Mouse (Mus musculus) kidney, postnatal 36 days (tissue): ENCODE measurements around the gene Plekhn1.

ENCODE experiments used
- DNase-seq, 2 experiments: peaks; one replicate each; pipeline ENCODE4 v3.0.0; 2021 to 2022; ENCODE audit warnings: mixed read lengths in 2 of 2

The Plekhn1 gene

DNA sequence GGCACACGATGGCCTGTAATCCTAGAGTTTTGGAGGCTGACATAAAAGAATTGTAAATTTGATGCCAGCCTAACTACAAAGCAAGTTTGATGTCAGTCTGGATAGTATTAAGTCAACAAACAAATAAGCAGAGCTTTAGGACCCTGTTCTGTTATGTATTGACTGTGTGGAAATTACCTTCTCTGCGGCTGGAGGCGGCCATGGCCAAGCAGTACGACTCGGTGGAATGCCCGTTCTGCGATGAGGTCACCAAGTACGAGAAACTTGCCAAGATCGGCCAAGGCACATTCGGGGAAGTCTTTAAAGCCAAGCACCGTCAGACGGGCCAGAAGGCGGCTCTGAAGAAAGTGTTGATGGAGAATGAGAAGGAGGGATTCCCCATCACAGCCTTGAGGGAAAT is 21.5 kb downstream of the Plekhn1 start:
- no peak for DNase-seq

DNA sequence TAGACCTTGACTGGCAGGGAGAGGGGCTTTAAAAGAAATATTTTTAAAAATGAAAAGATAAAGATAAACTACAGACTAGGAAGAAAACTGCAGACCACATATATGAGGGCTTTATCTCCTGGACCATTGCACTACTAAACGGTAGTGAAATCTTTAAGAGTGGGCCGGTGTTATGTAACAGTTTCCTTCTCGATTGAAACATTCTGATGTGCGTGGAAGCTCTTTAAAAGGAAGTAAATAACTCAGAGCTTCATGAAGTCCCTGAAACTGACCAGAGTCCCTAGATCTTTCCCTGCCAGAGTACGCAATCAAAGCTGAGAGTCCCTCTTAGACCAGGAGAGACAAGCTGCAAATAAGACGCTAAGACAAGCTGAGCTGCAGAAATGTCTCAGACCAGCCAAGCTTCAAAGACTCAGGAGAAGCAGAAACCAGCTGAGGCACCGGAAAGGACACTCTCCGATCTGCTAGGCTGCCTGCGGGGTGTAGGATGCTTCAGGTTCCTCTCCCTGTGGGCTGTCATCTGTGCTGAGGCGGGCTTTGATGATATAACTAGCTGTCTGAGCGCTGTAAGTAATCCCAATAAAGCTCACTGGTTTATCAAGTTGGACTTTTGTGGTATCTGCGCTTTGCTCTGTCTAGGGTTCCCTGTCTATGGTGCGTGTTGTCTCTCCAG is 24.6 kb downstream of the Plekhn1 start:
- no peak for DNase-seq

DNA sequence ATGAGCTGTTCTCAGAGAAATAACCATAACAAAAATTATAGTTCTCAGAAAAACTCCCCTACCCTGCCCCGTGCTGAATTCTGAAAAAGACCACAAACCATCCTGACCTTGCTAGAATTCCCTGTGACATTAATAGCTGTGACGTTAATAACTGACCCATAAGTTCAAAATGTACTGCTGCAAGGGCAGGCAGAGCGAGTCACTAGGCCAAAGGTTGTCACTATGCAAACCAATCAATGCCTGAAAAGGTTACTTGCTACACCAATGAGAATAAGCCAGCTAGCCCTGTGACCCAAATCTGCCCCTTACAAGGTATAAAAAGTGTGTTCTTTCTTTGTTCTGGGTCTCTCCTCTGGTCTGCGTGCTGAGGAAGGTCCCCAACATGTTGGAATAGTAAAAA is 25.8 kb downstream of the Plekhn1 start:
- no peak for DNase-seq

DNA sequence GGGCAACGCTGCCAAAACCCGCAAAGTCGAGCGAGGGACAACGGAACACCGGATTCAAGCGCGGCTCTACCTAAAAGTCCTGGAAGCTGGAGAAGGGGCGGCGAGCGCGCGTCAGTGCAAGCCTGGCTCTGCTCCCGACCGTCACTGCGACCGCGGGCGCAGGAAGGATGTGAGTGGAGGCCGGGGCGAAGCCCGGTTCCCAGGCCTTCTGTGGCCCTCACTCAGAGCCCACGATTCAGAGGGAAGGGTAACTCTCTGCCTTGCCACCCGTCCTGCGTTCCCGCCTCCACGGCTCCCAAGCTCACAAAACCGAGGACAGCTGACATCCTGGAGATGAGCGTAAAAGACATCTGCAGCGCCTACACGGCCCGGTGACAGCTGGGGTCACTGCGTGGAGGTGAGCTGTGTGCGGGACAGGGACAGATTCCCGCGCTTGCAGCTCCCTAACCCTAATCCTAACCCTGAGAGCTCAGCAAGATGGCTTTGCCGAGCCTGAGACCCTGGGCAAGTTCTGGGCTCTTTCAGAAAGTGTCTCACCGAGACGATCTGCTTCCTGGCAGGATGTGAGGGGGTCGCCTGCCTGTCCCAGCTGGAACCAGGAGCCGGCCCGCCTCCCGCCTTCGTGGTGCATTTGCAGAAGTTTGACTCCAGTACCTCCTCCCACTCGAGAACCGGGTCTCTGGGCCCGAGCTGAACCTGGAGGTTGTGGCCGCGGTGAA is 31.1 kb downstream of the Plekhn1 start:
- peak in 1 of 2 experiments; percentile 51 for DNase-seq

DNA sequence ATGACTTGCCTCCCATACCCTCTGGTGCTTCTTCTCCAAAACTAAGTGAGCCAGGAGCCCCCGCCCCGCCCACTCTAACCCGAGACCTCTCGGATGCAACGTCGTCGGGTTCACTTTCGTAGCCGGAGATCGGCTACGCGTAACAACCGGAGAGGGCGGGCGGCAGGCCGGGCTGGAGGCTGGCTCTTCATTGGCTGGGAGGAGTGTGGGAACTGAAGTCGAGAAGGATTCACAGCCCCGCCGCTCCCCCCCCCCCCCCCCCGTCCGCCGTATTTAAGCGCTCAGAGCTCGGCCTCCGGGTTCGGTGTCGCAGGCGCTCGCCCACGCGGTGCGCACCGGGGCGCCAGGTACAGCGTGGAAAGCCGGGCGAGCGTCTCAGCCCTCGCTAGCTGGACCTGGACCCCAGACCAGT is 31.6 kb downstream of the Plekhn1 start, which contains the start of gene AW011738:
Gene AW011738 (plus strand): TSS at position 304 of the 412 bp plus-strand sequence.
- DNase-seq, result peak; percentile 76 to 88

DNA sequence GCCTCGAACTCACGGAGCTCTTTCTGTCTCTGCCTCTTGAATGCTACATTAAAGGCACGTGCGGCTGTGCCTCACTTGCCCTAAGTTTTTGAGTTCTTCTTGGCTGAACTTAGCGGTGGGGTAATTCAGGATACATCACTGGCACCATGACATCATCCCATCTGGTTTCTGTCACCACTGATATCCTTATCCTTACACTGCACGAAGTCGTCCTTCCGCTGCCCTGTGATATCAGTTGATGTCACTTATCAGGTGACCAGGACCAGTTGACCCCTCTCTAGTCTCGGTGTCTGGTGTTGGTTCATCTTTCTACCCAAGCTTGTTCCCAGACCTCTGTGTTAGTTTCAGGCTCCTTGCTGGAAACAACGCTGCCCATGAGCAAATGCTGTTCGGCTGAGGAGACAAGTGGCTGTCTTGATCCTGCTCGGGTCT is 32.2 kb downstream of the Plekhn1 start:
- DNase-seq, result no peak

DNA sequence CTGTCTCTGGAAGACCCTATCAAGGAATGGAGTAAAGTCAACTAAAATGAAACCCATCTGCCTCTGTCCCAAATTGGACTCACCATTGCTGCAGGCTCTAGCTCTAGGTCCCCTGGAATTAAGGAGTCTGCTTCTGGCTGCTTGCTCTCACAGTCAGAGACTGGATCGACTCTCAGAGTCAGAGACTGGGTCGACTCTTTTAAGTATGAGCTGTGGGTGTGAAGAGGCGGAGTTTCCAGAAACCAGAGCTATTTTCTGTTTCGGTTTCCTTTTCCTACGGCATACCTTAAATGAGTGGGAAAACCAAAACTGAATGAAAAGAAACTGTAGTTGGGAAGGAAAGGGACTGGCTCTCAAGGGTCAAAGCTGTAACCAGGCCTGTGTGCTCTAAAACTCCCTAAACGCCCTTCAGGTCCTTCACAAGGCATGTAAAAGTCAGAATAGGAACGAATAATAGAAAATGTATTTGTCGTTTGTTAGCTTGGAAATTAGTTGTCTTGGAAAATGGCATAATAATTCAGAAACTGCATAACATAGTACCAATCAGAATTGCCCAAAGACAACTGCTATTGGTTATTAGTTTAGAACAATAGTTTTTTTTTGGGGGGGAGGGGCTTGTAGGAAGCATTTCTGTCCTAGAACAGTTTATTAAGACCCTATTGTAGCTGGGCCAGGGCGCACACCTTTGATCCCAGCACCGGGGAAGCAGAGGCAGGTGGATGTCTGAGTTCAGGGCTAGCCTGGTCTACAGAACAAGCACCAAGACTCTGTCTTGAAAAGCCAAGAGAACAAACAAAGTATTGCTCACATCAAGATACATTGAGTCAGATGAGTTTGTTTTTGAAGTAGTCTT is 33.8 kb downstream of the Plekhn1 start, which contains the start of gene Isg15:
Gene Isg15 (minus strand): TSS at position 196 of the 853 bp plus-strand sequence.
- DNase-seq, result peak; percentile 43 to 54

DNA sequence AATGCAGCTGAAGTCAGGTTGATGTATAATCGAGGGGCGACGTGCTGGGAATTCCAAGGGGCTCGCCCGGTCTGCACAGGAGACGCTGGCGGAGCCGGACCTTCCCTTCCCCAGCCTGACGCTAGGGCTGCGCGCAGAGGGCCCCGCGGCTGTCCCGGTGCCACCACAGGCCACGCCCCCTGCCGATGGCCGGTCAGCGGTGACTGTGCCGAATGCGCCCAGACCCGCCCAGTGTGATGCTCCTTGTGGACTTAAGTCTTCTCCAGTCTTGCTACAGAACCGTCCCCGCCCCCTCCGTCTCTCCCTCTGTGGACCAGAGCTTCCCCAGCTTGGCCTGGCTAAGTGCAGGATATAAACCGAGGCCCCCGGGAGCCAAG is 36.8 kb downstream of the Plekhn1 start:
- peak; percentile 95 to 97 for DNase-seq

DNA sequence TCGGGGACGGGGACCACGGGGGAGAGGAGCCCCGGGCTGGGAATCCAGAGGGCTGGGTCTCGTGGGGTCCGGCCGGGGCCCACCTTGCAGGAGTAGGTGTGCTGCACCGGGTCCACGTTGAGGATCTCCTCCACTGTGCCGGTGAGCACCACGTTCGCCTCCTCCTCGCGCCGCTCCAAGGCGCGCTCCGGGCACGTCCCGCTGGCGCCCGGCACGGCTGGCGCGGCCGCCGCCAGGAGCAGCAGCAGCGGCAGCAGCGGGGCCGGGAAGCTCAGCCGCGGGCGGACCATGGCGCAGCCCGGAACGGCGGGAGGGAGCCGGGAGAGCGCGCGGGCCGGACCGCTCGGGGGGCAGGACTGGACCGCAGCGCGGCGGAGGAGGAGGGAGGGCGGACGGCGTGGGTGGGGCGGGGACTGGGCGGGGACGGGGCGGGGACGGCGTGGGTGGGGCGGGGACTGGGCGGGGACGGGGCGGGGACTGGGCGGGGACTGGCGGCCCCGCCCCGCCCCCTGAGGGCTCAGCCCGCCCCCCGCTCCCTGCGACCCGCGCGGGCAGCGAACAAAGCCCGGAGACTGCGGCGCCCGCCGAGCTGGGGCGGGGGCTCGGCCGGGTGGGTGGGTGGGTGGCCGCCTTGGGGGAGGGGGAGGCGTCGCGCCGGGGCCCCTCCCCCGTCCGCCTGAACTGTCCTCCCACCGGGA is 37.4 kb downstream of the Plekhn1 start, which contains the start of gene Agrn:
Gene Agrn (minus strand): TSS at position 358 of the 698 bp plus-strand sequence.
- DNase-seq, result peak; percentile 69 to 87

DNA sequence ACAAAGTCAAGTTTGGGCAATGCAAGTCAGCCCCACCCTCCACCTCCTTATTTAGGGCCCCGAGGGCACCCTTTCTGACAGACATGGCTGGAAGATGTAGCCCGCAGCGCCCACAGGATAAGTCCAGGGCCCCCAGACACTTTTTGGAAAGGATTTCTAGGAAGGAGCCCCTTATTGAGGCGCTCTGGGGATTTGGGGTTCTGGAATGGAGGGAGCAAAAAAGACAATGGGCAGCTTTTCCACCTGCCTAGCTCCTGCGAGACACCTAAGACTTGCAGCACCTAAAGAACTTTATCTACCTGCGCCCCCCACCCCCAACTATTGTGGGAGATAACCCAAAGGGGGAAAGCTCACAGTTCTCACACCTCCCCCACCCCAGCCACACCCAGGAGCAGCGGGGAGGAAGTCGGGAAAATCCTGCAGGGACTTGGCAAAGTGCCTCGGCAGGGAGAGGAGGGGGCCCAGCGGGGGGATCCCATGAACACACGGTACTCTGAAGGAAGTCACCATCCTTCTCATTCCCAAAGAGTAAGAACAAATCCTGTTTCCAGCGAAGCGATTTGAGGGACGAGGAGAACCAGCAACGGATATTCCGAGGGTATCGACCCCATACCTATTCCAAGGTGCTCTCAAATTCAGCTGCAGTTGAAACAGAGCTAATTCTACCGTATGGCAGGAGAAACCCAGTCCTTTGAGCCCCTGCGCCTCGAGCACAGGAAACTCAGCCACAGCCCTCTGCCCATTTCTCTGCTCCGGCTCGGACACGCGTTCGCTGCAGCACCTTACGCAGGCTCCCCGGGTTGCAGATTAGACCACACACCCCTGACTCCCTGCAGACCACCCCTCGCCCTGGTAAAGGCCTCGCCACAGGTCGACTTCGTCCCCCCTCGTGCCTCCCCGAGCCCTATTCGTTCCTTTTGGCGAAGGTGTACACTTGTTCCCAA is 38.5 kb downstream of the Plekhn1 start:
- DNase-seq, result peak; percentile 70 to 81

DNA sequence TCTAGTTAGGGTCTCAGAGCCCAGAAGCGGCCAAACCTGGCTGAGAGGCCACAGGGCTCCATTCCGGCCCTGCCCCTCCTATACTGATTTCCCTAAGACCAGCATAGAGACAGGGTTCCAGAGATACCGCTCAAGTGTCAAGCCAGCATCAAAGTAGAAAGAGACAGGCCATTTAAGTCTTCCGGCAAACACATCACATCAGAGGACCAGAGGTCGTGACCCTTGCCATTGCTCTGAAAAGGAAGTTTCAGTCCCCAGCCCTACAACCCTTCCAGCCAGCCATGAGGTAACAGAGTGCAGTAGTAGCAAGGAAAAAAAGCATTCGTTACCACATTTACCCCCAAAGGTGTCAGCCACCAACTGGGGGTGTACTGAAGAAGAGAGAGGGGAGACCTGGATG is 40.3 kb downstream of the Plekhn1 start:
- no peak for DNase-seq

DNA sequence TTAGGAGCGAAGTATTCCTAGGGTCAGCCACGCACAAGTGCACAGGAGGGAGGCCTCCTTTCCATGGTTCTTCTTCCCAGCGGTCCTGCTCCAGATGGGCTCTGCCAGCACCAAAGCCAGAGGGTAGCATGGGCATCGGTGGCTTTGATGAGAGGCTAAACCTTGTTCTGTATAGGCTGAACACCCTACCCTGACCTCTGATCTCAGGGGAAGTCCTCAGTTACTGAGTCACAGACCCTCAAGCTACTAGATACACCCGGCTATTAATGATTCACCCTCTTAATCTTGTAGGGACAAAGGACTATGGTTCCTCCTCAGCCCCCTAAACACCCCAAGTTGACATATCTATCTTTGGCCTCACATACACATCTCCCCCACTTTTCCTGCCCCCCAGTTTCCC is 40.8 kb downstream of the Plekhn1 start:
- DNase-seq, result peak; percentile 20 to 42

DNA sequence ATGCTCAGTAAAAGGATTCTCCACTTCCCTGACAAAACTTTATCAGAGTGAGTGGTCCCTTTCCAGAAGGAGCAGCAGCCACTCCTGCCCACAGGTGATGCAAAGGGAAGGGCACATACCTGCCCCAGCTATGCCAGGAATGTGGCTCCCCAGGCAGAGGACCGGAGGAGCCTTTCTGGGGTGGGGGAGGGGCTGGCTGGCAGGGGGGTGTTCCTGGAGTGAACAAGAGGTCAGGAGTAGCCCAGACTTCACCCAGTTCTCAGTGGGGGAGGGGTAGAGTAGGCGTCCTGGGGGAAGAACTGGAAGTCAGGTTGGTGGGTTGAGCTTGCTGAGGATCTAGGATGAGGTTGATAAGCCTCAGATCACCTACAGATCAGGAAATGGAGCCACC is 41.5 kb downstream of the Plekhn1 start:
- DNase-seq, result peak; percentile 69 to 74

DNA sequence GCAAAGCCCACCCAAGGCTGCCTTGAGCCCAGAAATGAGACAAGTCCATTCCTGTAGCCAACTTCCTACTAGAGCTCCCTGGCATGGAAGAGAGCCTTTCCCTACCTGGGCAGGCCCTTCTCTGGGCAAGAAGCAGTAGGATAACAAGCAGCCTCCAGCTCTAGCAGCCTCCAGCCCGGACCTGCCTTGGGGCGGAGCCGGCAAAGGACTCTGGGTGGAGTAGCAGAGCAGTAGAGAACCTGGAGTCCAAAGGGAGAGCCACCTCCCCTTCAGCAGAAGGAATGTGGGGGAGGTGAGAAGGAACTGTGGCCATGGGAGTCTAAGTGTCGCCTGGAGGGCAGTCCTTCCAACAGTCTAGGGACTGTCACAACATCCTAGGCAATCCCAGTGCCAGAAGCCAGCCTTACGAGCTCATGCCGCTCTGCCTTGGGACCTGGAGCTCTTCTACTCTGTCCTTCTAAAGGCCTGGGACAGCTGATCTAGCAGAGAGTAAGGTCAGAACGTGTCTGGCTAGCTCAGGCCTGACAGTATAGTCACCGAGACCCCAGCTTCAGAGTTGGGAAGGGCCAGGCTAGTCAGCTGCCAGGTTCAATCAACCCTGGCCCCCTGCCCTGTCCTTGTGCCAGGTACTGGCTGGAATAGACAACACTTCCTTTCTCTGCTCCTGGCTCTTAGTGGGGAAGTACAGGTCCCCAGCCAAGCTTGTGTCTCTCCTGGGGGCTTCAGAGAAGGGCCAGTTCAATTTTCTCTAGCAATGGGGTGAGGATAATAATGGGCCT is 42.0 kb downstream of the Plekhn1 start:
- peak; percentile 84 to 88 for DNase-seq

DNA sequence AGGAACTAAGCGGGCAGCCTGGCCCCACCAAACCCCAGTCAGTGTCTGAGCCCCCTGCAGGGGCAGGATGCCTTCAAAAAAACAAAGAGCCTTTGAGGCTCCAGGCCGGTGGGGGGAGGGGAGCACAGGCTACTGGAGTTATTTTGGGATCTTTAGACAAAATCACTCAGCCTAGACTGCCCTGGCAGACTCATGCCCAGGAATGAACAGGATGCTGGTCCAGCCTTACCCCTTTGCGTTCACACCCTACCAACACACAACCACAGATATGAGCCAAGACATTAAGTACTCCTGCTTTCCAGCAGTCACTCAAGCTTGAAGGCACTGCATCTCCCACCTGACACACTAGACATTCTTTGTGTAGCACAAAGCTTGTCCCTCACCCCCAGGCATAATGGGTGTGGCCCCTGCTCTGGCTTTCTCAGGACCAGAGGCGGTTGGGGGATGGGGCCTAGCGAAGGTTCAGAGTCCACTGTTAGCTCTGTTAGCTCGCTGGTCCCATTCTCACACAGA is 45.8 kb downstream of the Plekhn1 start:
- peak; percentile 74 to 85 for DNase-seq

DNA sequence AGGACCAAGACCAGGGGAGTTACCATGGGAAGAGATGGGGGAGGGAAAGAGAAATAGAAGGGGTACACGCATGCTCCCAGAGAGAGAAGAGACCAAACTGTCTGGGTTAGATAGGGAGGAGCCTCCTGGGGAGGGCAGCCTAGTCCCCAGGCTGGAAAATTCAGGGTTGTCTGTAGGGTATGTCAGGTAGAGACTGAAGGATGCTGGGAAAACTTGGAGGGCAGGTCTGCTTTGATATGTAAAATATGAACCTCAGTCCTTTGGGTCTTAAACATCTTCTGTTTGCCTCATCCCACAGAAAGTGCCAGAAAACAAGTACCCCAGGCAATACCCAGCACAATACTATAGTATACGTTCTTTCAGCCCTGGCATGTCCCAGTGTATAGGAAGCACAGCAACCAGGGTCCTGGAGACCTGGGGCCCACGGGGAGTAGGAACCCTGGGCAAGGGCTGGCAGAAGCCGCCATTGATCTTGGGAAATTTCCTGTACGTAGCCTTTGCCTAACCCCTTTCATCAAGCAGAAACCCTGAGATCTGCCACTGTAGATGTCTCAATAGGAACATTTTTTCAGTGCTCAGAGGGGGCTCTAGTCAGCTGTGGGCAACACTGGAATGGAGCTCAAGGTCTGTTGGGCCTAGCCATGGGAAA is 46.4 kb downstream of the Plekhn1 start:
- no peak for DNase-seq

DNA sequence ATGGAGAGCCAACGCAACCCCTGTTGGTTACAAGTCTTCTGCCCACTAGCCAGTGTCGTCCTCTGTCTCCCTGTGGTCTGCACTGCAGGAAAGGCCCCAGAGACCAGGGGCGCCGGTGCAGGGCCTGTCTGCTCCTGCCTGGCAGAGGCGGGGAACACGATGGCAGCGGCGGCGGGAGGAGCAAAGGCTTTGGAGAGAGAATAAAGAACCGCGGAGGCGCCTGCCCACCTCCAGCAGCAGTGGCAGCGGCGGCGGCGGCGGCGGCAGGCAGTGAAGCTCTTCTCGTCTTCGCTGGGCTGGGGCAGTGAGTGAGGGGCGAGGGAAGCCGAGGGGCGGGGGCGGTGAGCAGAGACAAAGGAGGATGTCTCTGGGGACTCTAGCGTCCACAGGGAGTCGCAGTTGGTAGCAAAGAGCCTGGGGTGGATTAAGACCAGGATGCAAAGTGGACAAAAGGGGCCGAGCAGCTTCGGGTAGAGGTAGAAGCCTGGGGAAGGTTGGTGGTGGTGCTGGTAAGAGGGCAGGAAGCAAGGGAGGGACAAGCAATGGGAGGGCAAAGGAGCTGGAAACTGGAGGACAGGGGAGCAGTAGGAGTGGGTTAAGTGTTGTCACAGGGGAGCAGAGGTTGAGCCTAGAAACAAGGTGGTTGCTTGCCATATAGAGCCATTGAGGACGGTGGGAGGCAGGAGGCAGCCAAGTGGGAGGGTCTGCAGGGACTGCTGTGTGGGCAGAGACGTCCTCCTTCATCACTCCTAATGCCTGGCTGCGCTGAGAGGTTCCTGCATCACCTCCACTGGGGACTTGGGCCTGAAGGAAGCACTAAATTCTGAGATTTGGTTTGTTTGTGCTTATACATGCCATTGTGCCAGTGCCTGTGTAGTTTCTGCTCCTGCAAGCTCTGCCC is 48.5 kb downstream of the Plekhn1 start:
- no peak for DNase-seq

DNA sequence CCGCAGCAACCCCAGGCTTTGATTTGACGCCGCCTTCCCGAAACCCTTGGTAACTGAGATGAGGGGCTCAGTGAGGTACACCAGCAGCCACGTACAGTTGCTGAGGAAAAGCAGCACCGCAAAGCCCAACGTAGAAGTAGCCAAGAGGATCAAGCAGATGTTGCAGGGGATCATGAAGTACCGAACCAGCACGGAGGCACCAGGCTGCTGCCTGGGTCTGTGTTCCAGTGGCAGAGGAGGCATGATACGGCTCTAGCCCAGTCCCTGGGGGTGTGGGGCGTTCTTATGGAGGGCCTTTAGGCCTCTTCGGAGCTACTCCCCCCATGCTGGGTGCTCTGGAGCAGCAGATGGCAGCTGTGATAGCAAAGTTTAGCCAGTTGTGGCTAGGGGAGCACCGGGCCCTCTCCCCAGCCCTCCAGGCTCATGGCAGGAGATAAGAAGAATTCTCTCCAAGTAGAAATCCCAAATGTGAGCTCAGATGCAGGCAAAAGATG is 49.2 kb downstream of the Plekhn1 start:
- no peak for DNase-seq
